Mouse (Mus musculus): Measurements from ENCODE around the gene Dnal1. TPM values are rescaled to one million over a fixed set of nuclear protein-coding genes. Genes with fewer than 3 reads are reported as not detected.

Gene Dnal1
- polyA plus RNA-seq, 2 experiments = 6.4 to 15.1 TPM

DNA sequence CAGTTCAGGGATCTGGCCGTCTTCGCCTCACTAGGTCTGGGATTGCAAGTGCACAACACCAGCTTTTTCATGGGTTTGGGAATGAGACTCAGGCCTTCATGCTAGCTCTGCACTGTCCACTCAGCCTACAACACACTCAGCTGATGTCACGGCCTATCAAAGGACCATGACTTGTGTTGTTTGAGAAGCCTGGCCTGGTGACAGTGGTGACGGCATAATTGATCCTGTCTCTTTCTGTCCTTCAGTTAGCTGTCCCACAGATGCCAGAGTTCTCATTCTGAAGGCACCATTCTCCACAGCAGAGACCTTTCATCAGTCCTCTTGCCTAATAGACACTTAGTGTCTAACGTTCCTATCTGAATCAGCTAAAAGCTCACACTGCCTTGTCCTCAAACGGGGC lies 14.4 kb downstream of the Dnal1 start:
- Histone ChIP-seq H3K4me2 (replicated peaks; ENCODE audit: low read depth, low read length, severe bottlenecking) (no peak overlapping the region), H3K4me3 (replicated peaks; ENCODE audit: low read length) (no peak overlapping the region), H3K36me3 (ENCODE audit: control insufficient read depth, insufficient read depth, low read length) (peaks cover 22% of the 10 kb centered on the region), H3K27ac (replicated peaks; ENCODE audit: low read depth, low read length) (no peak overlapping the region), H3K9ac (ENCODE audit: low read depth, low read length, severe bottlenecking) (no peak overlapping the region), H3K4me1 (ENCODE audit: control insufficient read depth, insufficient read depth, low read length) (no peaks in the 10 kb centered on the region), H3K9me3 (ENCODE audit: control insufficient read depth, low read length) (no peaks in the 10 kb centered on the region), H3K27me3 (ENCODE audit: control insufficient read depth, insufficient read depth, low read length) (no peaks in the 10 kb centered on the region)
- WGBS = 89% methylated on average over 6 of the region's 6 CpGs
- DNase-seq (ENCODE audit: low spot score) = no peak
- no peak for ATAC-seq (ENCODE audit: low FRiP score, low read depth)
- no peak for TF ChIP-seq POLR2A (IDR thresholded peaks at IDR 0.05; ENCODE audit: borderline replicate concordance, extremely low read depth, insufficient read depth, insufficient read length)

DNA sequence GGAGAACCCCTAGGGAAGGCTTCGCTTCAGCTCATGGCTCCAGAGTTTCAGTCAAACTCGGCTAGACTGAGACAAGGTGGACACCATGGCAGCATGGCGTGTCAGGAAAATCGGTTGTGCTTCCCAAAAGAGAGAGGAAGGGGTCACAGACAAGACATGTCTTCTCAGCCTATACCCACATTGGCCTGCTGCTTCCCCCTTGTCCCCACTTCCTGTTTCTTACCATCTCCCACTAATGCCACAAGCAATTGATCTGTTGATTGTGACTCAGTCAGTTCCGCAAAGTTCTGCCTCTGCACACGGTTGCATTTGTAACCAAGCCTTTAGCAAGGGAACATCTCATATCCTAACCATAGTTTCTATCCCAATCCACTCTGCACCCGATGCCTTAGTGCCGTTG lies 15.8 kb downstream of the Dnal1 start:
- no peaks in the 10 kb centered on the region for H3K27me3 ChIP-seq (ENCODE audit: control insufficient read depth, insufficient read depth, low read length)
- ATAC-seq (ENCODE audit: low FRiP score, low read depth) (no peak), DNase-seq (ENCODE audit: low spot score) (no peak)
- no peak for TF ChIP-seq POLR2A (IDR thresholded peaks at IDR 0.05; ENCODE audit: borderline replicate concordance, extremely low read depth, insufficient read depth, insufficient read length)
- H3K9me3 ChIP-seq (ENCODE audit: control insufficient read depth, low read length) = no peaks in the 10 kb centered on the region
- no peaks in the 10 kb centered on the region for H3K4me1 ChIP-seq (ENCODE audit: control insufficient read depth, insufficient read depth, low read length)
- H3K4me3 ChIP-seq (replicated peaks; ENCODE audit: low read length) = no peak overlapping the region
- WGBS = 92% methylated on average over 8 of the region's 8 CpGs
- H3K36me3 ChIP-seq (ENCODE audit: control insufficient read depth, insufficient read depth, low read length) = peaks cover 22% of the 10 kb centered on the region
- H3K4me2 ChIP-seq (replicated peaks; ENCODE audit: low read depth, low read length, severe bottlenecking) = no peak overlapping the region
- no peak overlapping the region for H3K27ac ChIP-seq (replicated peaks; ENCODE audit: low read depth, low read length)
- no peak overlapping the region for H3K9ac ChIP-seq (ENCODE audit: low read depth, low read length, severe bottlenecking)

DNA sequence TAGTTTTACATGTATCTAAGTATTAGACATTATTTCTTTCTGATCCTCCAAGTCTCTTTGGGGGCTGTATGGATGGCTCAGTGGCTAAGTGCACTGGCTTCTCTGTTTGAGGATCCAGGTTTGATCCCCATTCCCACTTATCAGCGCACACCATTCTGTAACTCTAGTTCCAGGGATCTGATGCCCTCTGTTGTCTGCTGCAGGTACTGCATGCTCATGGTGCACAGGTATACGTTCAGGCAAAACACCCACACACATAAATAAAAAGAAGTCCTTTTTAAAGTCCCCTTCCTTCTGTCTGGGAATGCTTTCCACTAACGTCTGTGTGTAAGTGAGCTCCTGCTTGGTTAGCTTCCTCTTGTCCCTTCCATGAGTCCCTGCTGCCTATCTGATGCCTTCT lies 18.1 kb downstream of the Dnal1 start:
- no peaks in the 10 kb centered on the region for H3K4me1 ChIP-seq (ENCODE audit: control insufficient read depth, insufficient read depth, low read length)
- no peak overlapping the region for H3K4me3 ChIP-seq (replicated peaks; ENCODE audit: low read length)
- no peaks in the 10 kb centered on the region for H3K9me3 ChIP-seq (ENCODE audit: control insufficient read depth, low read length)
- H3K36me3 ChIP-seq (ENCODE audit: control insufficient read depth, insufficient read depth, low read length) = peaks cover 37% of the 10 kb centered on the region
- H3K27ac ChIP-seq (replicated peaks; ENCODE audit: low read depth, low read length) = no peak overlapping the region
- ATAC-seq (ENCODE audit: low FRiP score, low read depth) = no peak
- no peak overlapping the region for H3K4me2 ChIP-seq (replicated peaks; ENCODE audit: low read depth, low read length, severe bottlenecking)
- no peaks in the 10 kb centered on the region for H3K27me3 ChIP-seq (ENCODE audit: control insufficient read depth, insufficient read depth, low read length)
- no peak for DNase-seq (ENCODE audit: low spot score)
- 53% methylated on average over 3 of the region's 3 CpGs for WGBS
- H3K9ac ChIP-seq (ENCODE audit: low read depth, low read length, severe bottlenecking) = no peak overlapping the region
- no peak for TF ChIP-seq POLR2A (IDR thresholded peaks at IDR 0.05; ENCODE audit: borderline replicate concordance, extremely low read depth, insufficient read depth, insufficient read length)

GRCm38 (mm10) chr12:84137131-84137530 lies 23.0 kb downstream of the Dnal1 start:
- H3K27me3 ChIP-seq (ENCODE audit: control insufficient read depth, insufficient read depth, low read length) = no peaks in the 10 kb centered on the region
- no peak for TF ChIP-seq POLR2A (IDR thresholded peaks at IDR 0.05; ENCODE audit: borderline replicate concordance, extremely low read depth, insufficient read depth, insufficient read length)
- H3K9me3 ChIP-seq (ENCODE audit: control insufficient read depth, low read length) = no peaks in the 10 kb centered on the region
- H3K4me1 ChIP-seq (ENCODE audit: control insufficient read depth, insufficient read depth, low read length) = no peaks in the 10 kb centered on the region
- ATAC-seq (ENCODE audit: low FRiP score, low read depth) (no peak), DNase-seq (ENCODE audit: low spot score) (no peak)
- H3K9ac ChIP-seq (ENCODE audit: low read depth, low read length, severe bottlenecking) = no peak overlapping the region
- no peak overlapping the region for H3K27ac ChIP-seq (replicated peaks; ENCODE audit: low read depth, low read length)
- H3K36me3 ChIP-seq (ENCODE audit: control insufficient read depth, insufficient read depth, low read length) = peaks cover 31% of the 10 kb centered on the region
- WGBS = 92% methylated on average over 7 of the region's 7 CpGs
- no peak overlapping the region for H3K4me2 ChIP-seq (replicated peaks; ENCODE audit: low read depth, low read length, severe bottlenecking)
- no peak overlapping the region for H3K4me3 ChIP-seq (replicated peaks; ENCODE audit: low read length)

GRCm38 (mm10) chr12:84140135-84140534 lies 26.0 kb downstream of the Dnal1 start:
- H3K27ac ChIP-seq (replicated peaks; ENCODE audit: low read depth, low read length) = no peak overlapping the region
- DNase-seq (ENCODE audit: low spot score) = no peak
- H3K4me1 ChIP-seq (ENCODE audit: control insufficient read depth, insufficient read depth, low read length) = no peaks in the 10 kb centered on the region
- no peaks in the 10 kb centered on the region for H3K27me3 ChIP-seq (ENCODE audit: control insufficient read depth, insufficient read depth, low read length)
- no peak for TF ChIP-seq POLR2A (IDR thresholded peaks at IDR 0.05; ENCODE audit: borderline replicate concordance, extremely low read depth, insufficient read depth, insufficient read length)
- ATAC-seq (ENCODE audit: low FRiP score, low read depth) = no peak
- H3K36me3 ChIP-seq (ENCODE audit: control insufficient read depth, insufficient read depth, low read length) = peaks cover 36% of the 10 kb centered on the region
- WGBS = 69% methylated on average over 4 of the region's 4 CpGs
- no peaks in the 10 kb centered on the region for H3K9me3 ChIP-seq (ENCODE audit: control insufficient read depth, low read length)
- H3K4me3 ChIP-seq (replicated peaks; ENCODE audit: low read length) = no peak overlapping the region
- no peak overlapping the region for H3K4me2 ChIP-seq (replicated peaks; ENCODE audit: low read depth, low read length, severe bottlenecking)
- no peak overlapping the region for H3K9ac ChIP-seq (ENCODE audit: low read depth, low read length, severe bottlenecking)

DNA sequence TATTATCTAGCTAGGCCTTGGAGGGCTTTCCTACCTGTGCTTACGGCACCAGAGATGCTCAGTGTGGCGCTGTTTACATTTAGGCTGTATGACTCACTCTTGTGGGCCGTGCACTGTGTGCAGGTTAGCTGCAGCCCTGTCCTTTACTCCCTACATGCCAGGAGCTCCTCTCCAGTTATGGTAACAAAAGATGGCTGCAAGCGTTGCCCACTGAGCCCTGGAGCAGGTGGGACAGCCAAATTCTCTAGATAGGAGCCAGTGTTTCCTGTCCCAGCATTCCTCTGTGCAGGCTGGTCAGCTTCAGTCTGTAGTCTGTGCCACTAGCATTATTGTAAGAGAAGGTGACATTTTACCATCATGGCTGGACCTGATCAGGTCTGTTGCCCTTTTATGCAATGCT lies 27.1 kb downstream of the Dnal1 start:
- H3K27ac ChIP-seq (replicated peaks; ENCODE audit: low read depth, low read length) = no peak overlapping the region
- no peak for TF ChIP-seq POLR2A (IDR thresholded peaks at IDR 0.05; ENCODE audit: borderline replicate concordance, extremely low read depth, insufficient read depth, insufficient read length)
- no peak overlapping the region for H3K4me3 ChIP-seq (replicated peaks; ENCODE audit: low read length)
- no peaks in the 10 kb centered on the region for H3K27me3 ChIP-seq (ENCODE audit: control insufficient read depth, insufficient read depth, low read length)
- H3K9ac ChIP-seq (ENCODE audit: low read depth, low read length, severe bottlenecking) = no peak overlapping the region
- peaks cover 34% of the 10 kb centered on the region for H3K36me3 ChIP-seq (ENCODE audit: control insufficient read depth, insufficient read depth, low read length)
- no peaks in the 10 kb centered on the region for H3K9me3 ChIP-seq (ENCODE audit: control insufficient read depth, low read length)
- DNase-seq (ENCODE audit: low spot score) (no peak), ATAC-seq (ENCODE audit: low FRiP score, low read depth) (no peak)
- H3K4me2 ChIP-seq (replicated peaks; ENCODE audit: low read depth, low read length, severe bottlenecking) = no peak overlapping the region
- WGBS = 88% methylated on average over 4 of the region's 4 CpGs
- H3K4me1 ChIP-seq (ENCODE audit: control insufficient read depth, insufficient read depth, low read length) = no peaks in the 10 kb centered on the region

Measured in limb, embryonic 14.5 days (tissue).